Mouse (Mus musculus): ENCODE results near the gene Lman2l. TPM values are rescaled to one million over a fixed set of nuclear protein-coding genes. Genes with fewer than 3 reads are reported as not detected.

The Lman2l gene
- polyA plus RNA-seq, 1 experiment from 2014 or later, result 57.7 TPM

DNA sequence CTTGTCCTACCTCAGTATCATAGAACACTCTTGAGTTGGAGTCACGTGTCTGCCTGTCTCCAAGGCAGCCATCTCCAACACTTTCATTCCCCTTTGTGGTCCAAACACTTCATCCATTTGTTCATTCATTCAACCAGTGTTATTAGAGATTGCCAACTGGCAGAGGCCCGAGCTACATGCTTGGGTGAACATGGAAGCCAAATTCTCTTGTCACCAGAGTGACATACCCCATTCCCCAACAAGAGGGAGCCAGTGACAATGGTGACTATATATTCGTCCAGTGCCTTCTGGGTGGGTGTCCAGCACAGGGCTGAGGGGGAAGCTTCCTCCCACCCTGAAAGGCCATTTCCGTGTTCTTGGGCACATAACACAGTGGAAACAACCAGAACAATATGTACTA is 65.5 kb downstream of the Lman2l start:
- Histone ChIP-seq H3K27ac (no peak overlapping the region), H3K4me1 (no peaks in the 10 kb centered on the region), H3K9ac (no peak overlapping the region), H3K27me3 (no peaks in the 10 kb centered on the region), H3K4me2 (no peak overlapping the region), H3K9me3 (replicated peaks) (no peaks in the 10 kb centered on the region), H3K36me3 (no peaks in the 10 kb centered on the region), H3K4me3 (replicated peaks) (no peak overlapping the region)
- 65% methylated on average over 4 of the region's 4 CpGs for WGBS
- ATAC-seq (replicated peaks; ENCODE audit: low FRiP score), result no peak

GRCm38 (mm10) chr1:36378880-36379279 is 66.2 kb downstream of the Lman2l start:
- H3K4me2 ChIP-seq, result no peak overlapping the region
- H3K36me3 ChIP-seq, result no peaks in the 10 kb centered on the region
- no peak for ATAC-seq (replicated peaks; ENCODE audit: low FRiP score)
- H3K9ac ChIP-seq, result no peak overlapping the region
- 70% methylated on average over 6 of the region's 6 CpGs for WGBS
- H3K27me3 ChIP-seq, result no peaks in the 10 kb centered on the region
- H3K4me3 ChIP-seq (replicated peaks), result no peak overlapping the region
- H3K9me3 ChIP-seq (replicated peaks), result no peaks in the 10 kb centered on the region
- no peaks in the 10 kb centered on the region for H3K4me1 ChIP-seq
- no peak overlapping the region for H3K27ac ChIP-seq

DNA sequence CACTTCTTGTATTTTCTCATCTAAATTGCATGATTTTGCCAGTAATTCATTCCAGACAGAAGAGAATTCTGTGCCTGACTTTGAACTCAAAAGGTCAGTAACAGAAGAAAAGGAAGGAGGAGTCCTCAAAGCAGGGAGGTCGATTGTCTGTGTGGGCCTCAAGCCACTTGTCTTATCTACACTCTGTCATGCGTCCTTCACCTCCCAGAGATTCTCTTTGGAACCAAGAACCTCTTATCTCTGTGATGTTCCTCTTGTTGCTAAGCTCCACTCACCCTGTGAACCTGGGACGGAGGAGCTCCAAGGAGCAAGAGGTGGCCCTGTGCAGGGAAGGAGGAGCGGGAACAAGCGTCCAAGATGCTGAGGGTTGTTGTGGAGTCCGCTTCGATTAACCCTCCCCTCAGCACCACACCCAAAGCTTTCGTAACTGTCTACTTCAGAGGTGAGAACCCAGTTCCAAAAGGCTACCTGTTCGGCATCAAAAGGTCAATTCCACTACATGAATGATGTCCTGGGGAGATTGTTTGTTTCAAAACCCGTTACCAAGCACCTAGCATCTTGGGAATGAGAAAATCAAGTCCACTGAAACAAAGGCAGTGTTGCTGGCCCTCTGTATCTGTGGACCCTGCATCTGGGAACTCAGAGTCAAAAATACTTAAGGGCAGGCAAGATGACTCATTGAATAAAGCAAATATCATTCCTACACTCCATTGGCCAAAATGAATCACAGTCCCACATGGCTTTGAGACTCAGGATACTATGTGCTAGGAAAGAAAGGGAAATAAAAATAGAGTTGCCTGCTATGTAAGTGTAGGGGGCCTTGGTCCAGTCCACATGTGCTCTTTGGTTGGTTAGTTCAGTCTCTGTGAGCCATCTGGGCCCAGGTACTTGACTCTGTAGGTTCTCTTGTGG is 72.9 kb downstream of the Lman2l start, which contains the start of gene Fer1l5:
Gene Fer1l5 (plus strand): TSS at position 358 of the 912 bp plus-strand sequence.
- Histone ChIP-seq H3K27ac (no peak within 1 kb of the TSS), H3K36me3 (peaks cover 3% of the 10 kb centered on the region; the same call in 1 of the 2 replicates), H3K9me3 (replicated peaks) (no peaks in the 10 kb centered on the region), H3K4me1 (peaks cover 13% of the 10 kb centered on the region), H3K4me2 (no peak within 1 kb of the TSS), H3K27me3 (no peaks in the 10 kb centered on the region), H3K4me3 (replicated peaks) (no peak within 1 kb of the TSS), H3K9ac (no peak within 1 kb of the TSS)
- 81% methylated on average over 10 of the region's 10 CpGs for WGBS
- no peak for ATAC-seq (replicated peaks; ENCODE audit: low FRiP score)

- H3K36me3 ChIP-seq, result peaks cover 11% of the 10 kb centered on the region
- no peak for ATAC-seq (replicated peaks; ENCODE audit: low FRiP score)
- WGBS, result 82% methylated on average over 6 of the region's 6 CpGs
These were observed 74.2 kb downstream of the Lman2l start for GRCm38 (mm10) chr1:36370918-36371317.

More at GRCm38 (mm10) chr1:36370918-36371317, 74.2 kb downstream of the Lman2l start:
- Histone ChIP-seq H3K27me3 (no peaks in the 10 kb centered on the region), H3K4me3 (replicated peaks) (no peak overlapping the region), H3K9ac (no peak overlapping the region), H3K9me3 (replicated peaks) (no peaks in the 10 kb centered on the region), H3K4me1 (peaks cover 18% of the 10 kb centered on the region), H3K4me2 (no peak overlapping the region), H3K27ac (no peak overlapping the region)

Other genes with a start within 250 kb of the Lman2l start
- gene Uggt1, start 200.6 kb downstream of the Lman2l start, polyA plus RNA-seq (2015; fragmentation: Nextera tagmentation; extraction: Ambion mirVana), result 56.1 and 59.9 TPM in 2 replicates
- gene Neurl3, start 170.6 kb downstream of the Lman2l start, polyA plus RNA-seq (2015; fragmentation: Nextera tagmentation; extraction: Ambion mirVana), result 16.6 and 17.7 TPM in 2 replicates
- 6.7 and 7.3 TPM in 2 replicates for gene Arid5a, start 137.5 kb downstream of the Lman2l start, polyA plus RNA-seq (2015; fragmentation: Nextera tagmentation; extraction: Ambion mirVana)
- gene Kansl3, start 76.1 kb downstream of the Lman2l start, polyA plus RNA-seq (2015; fragmentation: Nextera tagmentation; extraction: Ambion mirVana), result 44.8 and 49.9 TPM in 2 replicates
- 1.0 and 1.5 TPM in 2 replicates for gene Fer1l5, start 73.0 kb downstream of the Lman2l start, polyA plus RNA-seq (2015; fragmentation: Nextera tagmentation; extraction: Ambion mirVana)
- gene Cnnm4, start 26.3 kb upstream of the Lman2l start, polyA plus RNA-seq (2015; fragmentation: Nextera tagmentation; extraction: Ambion mirVana), result 12.3 and 12.4 TPM in 2 replicates
- gene Cnnm3, start 66.6 kb upstream of the Lman2l start, polyA plus RNA-seq (2015; fragmentation: Nextera tagmentation; extraction: Ambion mirVana), result 3.7 and 4.0 TPM in 2 replicates
- gene Ankrd23, start 91.6 kb upstream of the Lman2l start, polyA plus RNA-seq (2015; fragmentation: Nextera tagmentation; extraction: Ambion mirVana), result 21.8 and 22.1 TPM in 2 replicates
- gene Gm42417, start 94.2 kb upstream of the Lman2l start, polyA plus RNA-seq (2015; fragmentation: Nextera tagmentation; extraction: Ambion mirVana), result 0.32 and 0.75 TPM in 2 replicates
- 26.2 and 26.3 TPM in 2 replicates for gene Ankrd39, start 102.2 kb upstream of the Lman2l start, polyA plus RNA-seq (2015; fragmentation: Nextera tagmentation; extraction: Ambion mirVana)
- 19.3 and 23.3 TPM in 2 replicates for gene Sema4c, start 113.1 kb upstream of the Lman2l start, polyA plus RNA-seq (2015; fragmentation: Nextera tagmentation; extraction: Ambion mirVana)
- gene Fam178b, start 237.9 kb upstream of the Lman2l start, polyA plus RNA-seq (2015; fragmentation: Nextera tagmentation; extraction: Ambion mirVana), result 0.67 and 1.3 TPM in 2 replicates
- 702 and 727 TPM in 2 replicates for gene Cox5b, start 246.2 kb upstream of the Lman2l start, polyA plus RNA-seq (2015; fragmentation: Nextera tagmentation; extraction: Ambion mirVana)

All from kidney, embryonic 15.5 days (tissue).